Mouse (Mus musculus) heart, adult 2 months (tissue): ENCODE measurements around the gene Amhr2. TPM values are rescaled to one million over a fixed set of nuclear protein-coding genes. Genes with fewer than 3 reads are reported as not detected.

Source experiments
- DNase-seq, 2 experiments: peaks; one replicate each; pipeline ENCODE4 v3.0.0; 2021
- H3K27ac ChIP-seq: fragments of 200-600 bp; 2 replicates; pipeline ENCODE4 v1.8.1; 2022
- H3K27me3 ChIP-seq: fragments of 200-500 bp; 2 replicates; pipeline ENCODE4 v1.6.1; 2012; ENCODE audit warnings: mild to moderate bottlenecking, low read length, inconsistent platforms, mixed read lengths; ENCODE audit not compliant: control insufficient read depth, insufficient read depth
- H3K36me3 ChIP-seq: fragments of 200-500 bp; 2 replicates; pipeline ENCODE4 v1.6.1; 2012; ENCODE audit warnings: low read length, inconsistent platforms; ENCODE audit not compliant: control insufficient read depth, insufficient read depth
- H3K4me1 ChIP-seq: fragments of 200-500 bp; 2 replicates; pipeline ENCODE4 v1.6.1; 2011; ENCODE audit warnings: low read length; ENCODE audit not compliant: control insufficient read depth, insufficient read depth
- H3K4me3 ChIP-seq: fragments of 200-600 bp; 2 replicates; pipeline ENCODE4 v1.8.1; 2022
- H3K79me2 ChIP-seq: fragments of 200-500 bp; replicated peaks from 2 replicates; pipeline ENCODE4 v1.6.1; 2012; ENCODE audit warnings: mild to moderate bottlenecking, inconsistent platforms, low read length, moderate library complexity, mixed read lengths; ENCODE audit not compliant: control insufficient read depth, insufficient read depth
- H3K9ac ChIP-seq: fragments of 200-500 bp; 2 replicates; pipeline ENCODE4 v1.6.1; 2012; ENCODE audit warnings: low read depth, mild to moderate bottlenecking, control low read depth, inconsistent platforms, low read length, mixed read lengths
- CTCF ChIP-seq: fragments of 200-600 bp; IDR thresholded peaks from 2 replicates; pipeline ENCODE4 v1.8.1; 2022; ENCODE audit warnings: antibody characterized with exemption, mild to moderate bottlenecking, moderate library complexity
- EP300 ChIP-seq: fragments of 200-500 bp; IDR thresholded peaks from 2 replicates; pipeline ENCODE4 v1.6.1; 2011; ENCODE audit warnings: low read depth, low read length, control low read depth; ENCODE audit not compliant: insufficient read depth
- POLR2A ChIP-seq: fragments of 200-500 bp; IDR thresholded peaks from 2 replicates; pipeline ENCODE4 v1.6.1; 2011; ENCODE audit warnings: mild to moderate bottlenecking, low read depth, low read length, control low read depth; ENCODE audit not compliant: insufficient read depth
- WGBS: fragments of 180-500 bp; shearing (Covaris S2); methylation state at CpG from one replicate; pipeline ENCODE4 v1.1.7; 2018; 5-methylcytosine and 5-hydroxymethylcytosine counted together
- intact Hi-C: fragments of 180-260 bp; cut with DNase I; formaldehyde crosslinking; loops from one replicate; pipeline ENCODE4 v1.15.1; 2025
- polyA plus RNA-seq: library from polyadenylated mRNA; depleted of rRNA; stranded (reverse); fragments of >200 nt; gene quantifications from 2 replicates; pipeline ENCODE4 v1.2.3, GENCODE M21; 2012
- total RNA-seq, 2 experiments: library from RNA; stranded (reverse); gene quantifications; 2 replicates each; pipeline ENCODE4 v1.2.3; 2021

Amhr2 gene
- total and polyA plus RNA-seq, 3 experiments = 0.31 to 0.60 (median 0.36) TPM

DNA sequence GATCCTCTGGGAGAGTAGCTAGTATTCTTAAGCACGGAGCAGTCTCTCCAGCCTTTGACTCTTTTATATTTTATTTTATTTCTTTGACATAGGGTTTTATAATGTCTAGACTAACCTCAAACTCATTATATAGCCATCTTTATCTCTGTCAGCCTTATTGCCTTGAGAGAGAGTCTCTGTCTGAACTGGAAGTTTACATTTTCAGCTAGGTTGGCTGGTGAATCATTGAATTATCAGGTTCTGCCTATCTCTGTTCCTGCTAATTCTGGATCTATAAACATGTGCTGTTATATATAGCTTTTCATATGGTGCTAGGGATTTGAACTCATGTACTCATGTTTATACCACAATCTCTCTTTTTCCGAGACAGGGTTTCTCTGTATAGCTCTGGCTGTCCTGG is 27.6 kb upstream of the Amhr2 start:
- no peaks in the 10 kb centered on the region; the same call in none of the 2 replicates for H3K4me1 ChIP-seq
- intact Hi-C loops = no loop called here

DNA sequence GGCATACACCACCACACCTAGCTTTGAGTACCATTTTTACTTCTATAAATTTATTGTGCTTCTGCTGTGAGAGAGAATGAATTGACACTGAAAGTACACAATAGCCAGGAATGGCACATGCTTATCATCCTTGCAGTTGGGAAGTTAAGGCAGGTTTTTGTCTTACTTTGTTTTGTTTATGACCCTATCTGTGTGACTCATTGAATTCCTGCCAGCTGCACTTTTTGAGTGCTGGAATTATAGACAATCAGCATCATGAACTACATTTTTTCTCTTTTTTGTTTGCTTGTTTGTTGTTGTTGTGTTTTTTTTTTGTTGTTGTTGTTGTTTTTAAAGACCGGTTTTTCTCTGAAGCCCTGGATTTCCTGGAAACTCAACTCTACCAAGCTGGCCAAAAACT is 24.2 kb upstream of the Amhr2 start:
- Histone ChIP-seq H3K27ac (peak overlapping the region; percentile 6; the same call in 1 of the 2 replicates), H3K79me2 (peaks cover 2% of the 10 kb centered on the region), H3K4me1 (no peaks in the 10 kb centered on the region; the same call in 1 of the 2 replicates), H3K36me3 (peaks cover 23% of the 10 kb centered on the region), H3K9ac (no peak overlapping the region), H3K27me3 (no peaks in the 10 kb centered on the region), H3K4me3 (no peak overlapping the region)
- no peak for TF ChIP-seq EP300
- no peak for TF ChIP-seq CTCF
- no peak for TF ChIP-seq POLR2A
- DNase-seq = no peak
- intact Hi-C loops = loop anchor here (1.0 to 2.0 kb wide), 2 partner anchors 40 to 68 kb away; no protein-coding TSS in a partner anchor
- WGBS = 15% methylated on average over 1 of the region's 1 CpGs

More for the DNA sequence above, 27.6 kb upstream of the Amhr2 start:
- Histone ChIP-seq H3K27me3 (no peaks in the 10 kb centered on the region), H3K36me3 (peaks cover 32% of the 10 kb centered on the region), H3K9ac (no peak overlapping the region), H3K79me2 (peaks cover 2% of the 10 kb centered on the region; the same call in 1 of the 2 replicates), H3K27ac (no peak overlapping the region), H3K4me3 (no peak overlapping the region)
- TF ChIP-seq CTCF (no peak), POLR2A (no peak), EP300 (no peak)
- no peak for DNase-seq
- 86% methylated on average over 2 of the region's 2 CpGs for WGBS

DNA sequence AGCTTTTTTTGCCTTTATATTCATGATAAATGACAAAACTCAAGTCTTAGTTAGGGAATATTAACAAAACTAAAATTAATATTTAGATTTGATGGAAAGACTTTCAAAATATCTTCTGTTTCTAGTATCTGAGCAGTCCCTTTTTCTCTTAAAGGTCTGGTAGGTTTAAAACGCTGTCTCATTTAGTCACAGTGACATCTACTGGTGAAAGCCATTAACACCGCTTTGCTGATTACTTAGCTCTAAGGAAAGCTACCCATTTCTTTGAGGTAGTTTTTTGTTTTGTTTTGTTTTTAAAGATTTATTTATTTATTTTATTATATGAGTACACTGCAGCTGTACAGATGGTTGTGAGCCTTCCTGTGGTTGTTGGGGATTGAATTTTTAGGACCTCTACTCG is 23.7 kb upstream of the Amhr2 start:
- no peak overlapping the region for H3K27ac ChIP-seq

GRCm38 (mm10) chr15:102423602-102424240 is 21.4 kb upstream of the Amhr2 start:
- Histone ChIP-seq H3K4me1 (no peaks in the 10 kb centered on the region; the same call in 1 of the 2 replicates), H3K27ac (no peak overlapping the region), H3K27me3 (no peaks in the 10 kb centered on the region), H3K4me3 (no peak overlapping the region), H3K79me2 (peaks cover 2% of the 10 kb centered on the region), H3K9ac (no peak overlapping the region), H3K36me3 (peaks cover 19% of the 10 kb centered on the region)
- TF ChIP-seq EP300 (no peak), POLR2A (no peak), CTCF (no peak)
- WGBS = 96% methylated on average over 2 of the region's 2 CpGs
- intact Hi-C loops = no loop called here
- peak in 1 of 2 experiments; percentile 14 for DNase-seq

More for the DNA sequence above, 23.7 kb upstream of the Amhr2 start:
- intact Hi-C loops = loop anchor here (1.0 to 2.0 kb wide), 2 partner anchors 40 to 69 kb away; no protein-coding TSS in a partner anchor
- H3K36me3 ChIP-seq = peaks cover 22% of the 10 kb centered on the region
- 48% methylated on average over 3 of the region's 3 CpGs for WGBS
- TF ChIP-seq POLR2A (no peak), EP300 (no peak), CTCF (peak; percentile 85)
- no peak for DNase-seq
- H3K27me3 ChIP-seq = no peaks in the 10 kb centered on the region
- H3K79me2 ChIP-seq = peaks cover 2% of the 10 kb centered on the region
- no peaks in the 10 kb centered on the region; the same call in 1 of the 2 replicates for H3K4me1 ChIP-seq
- H3K9ac ChIP-seq = no peak overlapping the region
- no peak overlapping the region for H3K4me3 ChIP-seq

DNA sequence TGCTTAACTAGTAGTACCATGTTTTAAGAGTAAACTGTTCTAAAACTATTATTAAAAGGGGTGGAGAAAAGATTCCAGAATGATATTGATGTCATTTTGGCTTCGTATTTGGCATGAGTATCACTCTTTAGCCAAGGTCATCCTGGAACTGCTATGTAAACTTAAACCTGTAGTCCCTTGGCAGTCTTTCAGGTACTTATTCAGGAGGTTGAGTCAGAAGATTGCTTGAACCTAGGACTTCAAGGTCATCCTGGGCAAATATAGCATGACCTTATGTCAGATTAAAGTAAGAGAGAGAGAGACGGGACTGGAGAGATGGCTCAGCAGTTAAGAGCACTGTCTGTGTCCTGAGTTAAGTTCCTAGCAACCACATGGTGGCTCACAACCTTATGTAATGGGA is 20.5 kb upstream of the Amhr2 start:
- Histone ChIP-seq H3K27me3 (no peaks in the 10 kb centered on the region), H3K9ac (no peak overlapping the region), H3K36me3 (peaks cover 15% of the 10 kb centered on the region), H3K4me3 (no peak overlapping the region), H3K79me2 (peaks cover 2% of the 10 kb centered on the region), H3K27ac (no peak overlapping the region), H3K4me1 (no peaks in the 10 kb centered on the region; the same call in 1 of the 2 replicates)
- 67% methylated on average over 2 of the region's 2 CpGs for WGBS
- TF ChIP-seq EP300 = no peak
- no peak for TF ChIP-seq CTCF
- no peak for TF ChIP-seq POLR2A
- DNase-seq = no peak
- intact Hi-C loops = no loop called here

GRCm38 (mm10) chr15:102426963-102427362 is 18.2 kb upstream of the Amhr2 start:
- Histone ChIP-seq H3K9ac (no peak overlapping the region), H3K4me1 (no peaks in the 10 kb centered on the region; the same call in 1 of the 2 replicates), H3K36me3 (peaks cover 17% of the 10 kb centered on the region), H3K79me2 (peaks cover 2% of the 10 kb centered on the region), H3K27me3 (no peaks in the 10 kb centered on the region), H3K4me3 (no peak overlapping the region), H3K27ac (no peak overlapping the region)
- whole genome bisulfite sequencing = 100% methylated on average over 1 of the region's 1 CpGs
- TF ChIP-seq EP300 (no peak), POLR2A (no peak), CTCF (no peak)
- no peak for DNase-seq
- intact Hi-C loops = no loop called here
